Mouse (Mus musculus) neural tube, embryonic 10.5 days (tissue): Measurements from ENCODE around the gene Klk1b8.
"Not testable (repeated sequence)": the region's sequence is repeated elsewhere in the genome, so short reads cannot be mapped to it uniquely, and the experiment has no call there.

Experiments used
- DNase-seq: peaks from one replicate; pipeline ENCODE4 v3.0.0-alpha.2; 2017; ENCODE audit warnings: low spot score; ENCODE audit errors: extremely low spot score

Klk1b8 gene

DNA sequence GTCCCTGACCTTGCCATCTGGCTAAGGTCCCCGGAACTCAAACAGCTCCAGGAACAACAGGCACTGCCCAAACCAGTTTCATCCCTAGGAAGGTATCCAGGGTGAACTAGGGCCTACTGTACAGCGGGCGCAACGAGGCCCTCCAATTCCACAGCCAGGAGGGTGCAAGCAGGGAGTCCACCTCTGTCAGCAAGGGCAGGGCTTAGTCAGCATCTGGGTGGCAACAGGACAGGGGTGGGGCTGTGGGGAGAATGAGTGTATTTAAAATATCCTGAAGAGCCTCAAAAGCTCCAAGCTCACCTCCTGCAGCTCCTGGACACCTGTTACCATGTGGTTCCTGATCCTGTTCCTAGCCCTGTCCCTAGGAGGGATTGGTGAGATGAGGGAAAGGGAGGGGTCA, 45.1 kb downstream of the Klk1b8 start, which contains the start of gene Klk1b11:
Gene Klk1b11, plus strand, starts transcription at position 301 of the 400 bp plus-strand sequence.
- DNase-seq: not testable (repeated sequence)
